In the genomic region with DNA sequence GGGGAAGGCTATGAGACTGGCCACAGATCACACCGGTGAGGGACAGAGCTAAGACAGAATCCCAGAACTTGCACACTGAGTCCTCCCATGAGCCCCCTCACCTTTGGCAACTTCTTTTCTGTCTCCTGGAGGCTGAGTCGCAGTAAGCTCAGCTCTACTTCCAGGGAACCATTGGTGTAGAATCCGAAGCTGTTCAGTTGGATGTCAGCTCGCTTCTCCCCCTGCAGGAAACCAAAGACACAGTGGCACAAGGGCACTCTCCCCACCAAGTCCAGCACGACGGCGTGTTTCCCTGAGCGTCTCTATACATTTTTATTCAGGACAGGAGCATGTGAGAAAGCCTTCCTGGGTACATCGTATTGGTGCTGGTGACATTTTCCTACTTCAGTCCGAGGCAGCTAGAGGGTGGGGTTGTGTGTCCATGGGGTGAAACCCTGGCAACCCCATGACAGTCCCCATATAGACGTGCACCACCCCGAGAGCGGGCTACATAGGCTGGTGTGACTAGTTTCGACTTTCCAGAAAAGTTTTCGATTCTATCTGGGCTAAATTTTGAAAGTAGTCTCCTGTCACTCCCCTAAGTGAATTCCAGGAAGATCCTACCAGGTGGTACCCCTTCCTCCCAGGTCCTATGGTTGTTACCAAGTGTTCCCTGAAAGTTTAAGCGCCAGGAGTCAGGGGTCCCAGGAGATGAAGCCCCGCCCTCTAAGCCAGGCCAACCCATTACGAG, we compare ENCODE assay signal across 8 mouse cellular contexts. TPM values are rescaled to one million over a fixed set of nuclear protein-coding genes. Genes with fewer than 3 reads are reported as not detected.
DNase-seq lines count a peak whose midpoint lies in the region; ATAC-seq and TF ChIP-seq lines count a peak whose summit lies in the region.

No protein-coding gene starts in this region.

- H3K36me3 ChIP-seq in forebrain, embryonic 14.5 days (ENCODE audit: control insufficient read depth, insufficient read depth, low read length): peaks cover 18% of the 10 kb centered on the region
- peaks cover 16% of the 10 kb centered on the region; the same call in 1 of the 2 replicates for H3K36me3 ChIP-seq in liver, embryonic 15.5 days (replicated peaks)

- H3K9me3 ChIP-seq in forebrain, embryonic 14.5 days (replicated peaks; ENCODE audit: control insufficient read depth, low read length): no peaks in the 10 kb centered on the region
- no peaks in the 10 kb centered on the region for H3K9me3 ChIP-seq in liver, embryonic 15.5 days (replicated peaks)

- H3K4me3 ChIP-seq in layer of hippocampus, adult 2 months: peak overlapping the region; percentile 92
- H3K4me3 ChIP-seq in bone marrow, adult 2 months (replicated peaks; ENCODE audit: control insufficient read depth, low read depth, low read length): peak overlapping the region; percentile 95
- H3K4me3 ChIP-seq in forebrain, embryonic 14.5 days (ENCODE audit: low read depth, low read length): peak overlapping the region; percentile 56
- peak overlapping the region; percentile 70 for H3K4me3 ChIP-seq in liver, embryonic 15.5 days (replicated peaks)

- no peak for TF ChIP-seq POLR2A in bone marrow, adult 2 months (IDR thresholded peaks at IDR 0.05; ENCODE audit: borderline replicate concordance, control insufficient read depth, low read depth, low read length)

- H3K27ac ChIP-seq in layer of hippocampus, adult 2 months: peak overlapping the region; percentile 99
- H3K27ac ChIP-seq in bone marrow, adult 2 months (ENCODE audit: control insufficient read depth, insufficient read depth, low read depth, low read length, poor library complexity): peak overlapping the region; percentile 71
- peak overlapping the region; percentile 97 for H3K27ac ChIP-seq in forebrain, embryonic 14.5 days (ENCODE audit: low read depth, low read length)
- peak overlapping the region; percentile 70 for H3K27ac ChIP-seq in liver, embryonic 15.5 days (replicated peaks)

- peaks cover 5% of the 10 kb centered on the region; the same call in 1 of the 2 replicates for H3K4me1 ChIP-seq in bone marrow, adult 2 months (ENCODE audit: control insufficient read depth, insufficient read depth, low read length)
- H3K4me1 ChIP-seq in forebrain, embryonic 14.5 days (ENCODE audit: control insufficient read depth, insufficient read depth, low read length): peaks cover 26% of the 10 kb centered on the region
- peaks cover 46% of the 10 kb centered on the region for H3K4me1 ChIP-seq in liver, embryonic 15.5 days (replicated peaks)

- ATAC-seq in forebrain, embryonic 14.5 days: peak; percentile 0
- no peak for ATAC-seq in liver, embryonic 15.5 days (ENCODE audit: insufficient read depth)

- DNase-seq in layer of hippocampus, adult 2 months (ENCODE audit: low spot score in 2 of 2): no peak
- DNase-seq in layer of hippocampus, postnatal 10 days (ENCODE audit: low spot score in 2 of 2): no peak
- DNase-seq in forebrain, embryonic 14.5 days (ENCODE audit: low spot score): no peak
- DNase-seq in urinary bladder, postnatal 25 days (ENCODE audit: low spot score): no peak
- no peak for DNase-seq in left cerebral cortex, adult 8-10 months (ENCODE audit: low spot score in 2 of 2)
- DNase-seq in layer of hippocampus, adult 9-10 months (ENCODE audit: low spot score): no peak

- WGBS in bone marrow, adult 2 months: 3% methylated on average over 18 of the region's 18 CpGs
- 4% methylated on average over 18 of the region's 18 CpGs for WGBS in forebrain, embryonic 14.5 days
- 4% methylated on average over 18 of the region's 18 CpGs for WGBS in liver, embryonic 15.5 days (ENCODE audit: insufficient replicate concordance)

- H3K4me2 ChIP-seq in forebrain, embryonic 14.5 days (ENCODE audit: low read length): peak overlapping the region; percentile 52
- H3K4me2 ChIP-seq in liver, embryonic 15.5 days: peak overlapping the region; percentile 77

- peak overlapping the region; percentile 83 for H3K9ac ChIP-seq in forebrain, embryonic 14.5 days (ENCODE audit: low read length)
- peak overlapping the region; percentile 64 for H3K9ac ChIP-seq in liver, embryonic 15.5 days

- TF ChIP-seq CTCF in layer of hippocampus, adult 2 months (conservative IDR thresholded peaks at IDR 0.05): peak; percentile 45
- TF ChIP-seq CTCF in bone marrow, adult 2 months (IDR thresholded peaks at IDR 0.05; ENCODE audit: control insufficient read depth, insufficient read depth, low read length): no peak

- H3K27me3 ChIP-seq in forebrain, embryonic 14.5 days (replicated peaks; ENCODE audit: control insufficient read depth, insufficient read depth, low read length): no peaks in the 10 kb centered on the region
- H3K27me3 ChIP-seq in liver, embryonic 15.5 days: peaks cover 22% of the 10 kb centered on the region

RNA-seq across cellular contexts. Expression of a gene that starts 1.4 kb away (rescaled TPM):
- total RNA-seq in layer of hippocampus, adult 2 months (2021): 10 to 100 TPM; 24.0 to 24.8 TPM
- total RNA-seq in layer of hippocampus, postnatal 10 days (2021): 10 to 100 TPM; 15.0 to 16.3 TPM
- polyA plus RNA-seq in bone marrow, adult 2 months (2011; ENCODE audit: insufficient read depth, insufficient read length, low replicate concordance, missing spikeins): 15.7 and 37.5 TPM in 2 replicates
- polyA plus RNA-seq in forebrain, embryonic 14.5 days (2014; fragmentation: Nextera tagmentation; extraction: Ambion mirVana): 19.3 and 19.6 TPM in 2 replicates
- polyA plus RNA-seq in liver, embryonic 15.5 days (2015; fragmentation: Nextera tagmentation; extraction: Ambion mirVana): 11.9 and 12.0 TPM in 2 replicates
- total RNA-seq in left cerebral cortex, adult 8-10 months (2022): 10 to 100 TPM; 26.5 to 27.8 (median 27.5) TPM

RNA-seq across cellular contexts. Expression of a gene that starts 2.4 kb away (rescaled TPM):
- 1 to 10 TPM; 8.2 to 9.8 TPM for total RNA-seq in layer of hippocampus, adult 2 months (2021)
- total RNA-seq in layer of hippocampus, postnatal 10 days (2021): 1 to 10 TPM; 6.6 to 8.0 TPM
- 7.0 and 15.4 TPM in 2 replicates for polyA plus RNA-seq in bone marrow, adult 2 months (2011; ENCODE audit: insufficient read depth, insufficient read length, low replicate concordance, missing spikeins)
- polyA plus RNA-seq in forebrain, embryonic 14.5 days (2014; fragmentation: Nextera tagmentation; extraction: Ambion mirVana): 10.4 and 11.8 TPM in 2 replicates
- 8.1 and 9.8 TPM in 2 replicates for polyA plus RNA-seq in liver, embryonic 15.5 days (2015; fragmentation: Nextera tagmentation; extraction: Ambion mirVana)
- 1 to 10 TPM; 6.9 to 9.1 (median 8.1) TPM for total RNA-seq in left cerebral cortex, adult 8-10 months (2022)

RNA-seq across cellular contexts. Expression of a gene that starts 18.9 kb away (rescaled TPM):
- total RNA-seq in layer of hippocampus, adult 2 months (2021): under 1 TPM; 0.97 to 0.98 TPM
- total RNA-seq in layer of hippocampus, postnatal 10 days (2021): 1 to 10 TPM; 2.7 to 2.8 TPM
- 68.1 and 221 TPM in 2 replicates for polyA plus RNA-seq in bone marrow, adult 2 months (2011; ENCODE audit: insufficient read depth, insufficient read length, low replicate concordance, missing spikeins)
- 0.71 and 0.90 TPM in 2 replicates for polyA plus RNA-seq in forebrain, embryonic 14.5 days (2014; fragmentation: Nextera tagmentation; extraction: Ambion mirVana)
- polyA plus RNA-seq in liver, embryonic 15.5 days (2015; fragmentation: Nextera tagmentation; extraction: Ambion mirVana): 369 and 468 TPM in 2 replicates
- 1 to 10 TPM in 3 of 4 experiments, under 1 TPM in 1; 0.94 to 3.9 (median 1.3) TPM for total RNA-seq in left cerebral cortex, adult 8-10 months (2022)

RNA-seq across cellular contexts. Expression of a gene that starts 32.1 kb away (rescaled TPM):
- total RNA-seq in layer of hippocampus, adult 2 months (2021): 1 to 10 TPM; 2.8 to 3.2 TPM
- 1 to 10 TPM; 4.4 to 4.6 TPM for total RNA-seq in layer of hippocampus, postnatal 10 days (2021)
- polyA plus RNA-seq in bone marrow, adult 2 months (2011; ENCODE audit: insufficient read depth, insufficient read length, low replicate concordance, missing spikeins): 67.9 and 112 TPM in 2 replicates
- 0.95 and 1.2 TPM in 2 replicates for polyA plus RNA-seq in forebrain, embryonic 14.5 days (2014; fragmentation: Nextera tagmentation; extraction: Ambion mirVana)
- 13.8 and 14.5 TPM in 2 replicates for polyA plus RNA-seq in liver, embryonic 15.5 days (2015; fragmentation: Nextera tagmentation; extraction: Ambion mirVana)
- 1 to 10 TPM; 2.9 to 9.2 (median 5.0) TPM for total RNA-seq in left cerebral cortex, adult 8-10 months (2022)

RNA-seq across cellular contexts. Expression of a gene that starts 52.9 kb away (rescaled TPM):
- total RNA-seq in layer of hippocampus, adult 2 months (2021): not detected
- not detected for total RNA-seq in layer of hippocampus, postnatal 10 days (2021)
- polyA plus RNA-seq in bone marrow, adult 2 months (2011; ENCODE audit: insufficient read depth, insufficient read length, low replicate concordance, missing spikeins): 7.0 and 12.8 TPM in 2 replicates
- not detected in 2 replicates for polyA plus RNA-seq in forebrain, embryonic 14.5 days (2014; fragmentation: Nextera tagmentation; extraction: Ambion mirVana)
- polyA plus RNA-seq in liver, embryonic 15.5 days (2015; fragmentation: Nextera tagmentation; extraction: Ambion mirVana): 1.3 and 1.4 TPM in 2 replicates
- total RNA-seq in left cerebral cortex, adult 8-10 months (2022): not detected
